Mouse (Mus musculus) lung, embryonic 15.5 days (tissue): ENCODE data around the gene Kdm2b. TPM values are rescaled to one million over a fixed set of nuclear protein-coding genes. Genes with fewer than 3 reads are reported as not detected.

Source experiments
- ATAC-seq: fragments of 200-750 bp; cut with Nextera tagmentation; 2 replicates; pipeline ENCODE4 v1.8.0; 2017; ENCODE audit warnings: moderate number of reproducible peaks, borderline replicate concordance; ENCODE audit not compliant: low FRiP score, low TSS enrichment; ENCODE audit errors: extremely low read depth
- H3K27ac ChIP-seq: fragments of 300-500 bp; sonication (generic); 2 replicates; pipeline ENCODE4 v1.5.1; 2015; ENCODE audit warnings: moderate library complexity, mild to moderate bottlenecking, inconsistent platforms
- H3K27me3 ChIP-seq: fragments of 300-500 bp; sonication (generic); 2 replicates; pipeline ENCODE4 v1.6.1; 2015; ENCODE audit warnings: inconsistent platforms
- H3K36me3 ChIP-seq: fragments of 300-500 bp; sonication (generic); 2 replicates; pipeline ENCODE4 v1.6.1; 2015; ENCODE audit warnings: inconsistent platforms
- H3K4me1 ChIP-seq: fragments of 300-500 bp; sonication (generic); 2 replicates; pipeline ENCODE4 v1.6.1; 2015; ENCODE audit warnings: inconsistent platforms
- H3K4me2 ChIP-seq: fragments of 300-500 bp; sonication (generic); 2 replicates; pipeline ENCODE4 v1.6.1; 2015; ENCODE audit warnings: inconsistent platforms, mild to moderate bottlenecking, moderate library complexity
- H3K4me3 ChIP-seq: fragments of 300-500 bp; sonication (generic); 2 replicates; pipeline ENCODE4 v1.5.1; 2015; ENCODE audit warnings: mild to moderate bottlenecking, inconsistent platforms
- H3K9ac ChIP-seq: fragments of 300-500 bp; sonication (generic); 2 replicates; pipeline ENCODE4 v1.6.1; 2015; ENCODE audit warnings: inconsistent platforms
- H3K9me3 ChIP-seq: fragments of 300-500 bp; sonication (generic); 2 replicates; pipeline ENCODE4 v1.6.1; 2016; ENCODE audit warnings: inconsistent platforms
- WGBS: fragments of 180-500 bp; shearing (Covaris S2); methylation state at CpG from one replicate; pipeline ENCODE4 v1.1.7; 2015; 5-methylcytosine and 5-hydroxymethylcytosine counted together
- polyA plus RNA-seq: library from polyadenylated mRNA; unstranded; fragments of >200 nt; fragmentation: Nextera tagmentation; extraction: Ambion mirVana; gene quantifications from 2 replicates; pipeline ENCODE4 v1.2.1, GENCODE M21; 2015

Gene Kdm2b
- polyA plus RNA-seq, 1 experiment from 2014 or later = 38.1 TPM

GRCm38 (mm10) chr5:123024312-123024711 lies 34.7 kb upstream of the Kdm2b start:
- peaks cover 23% of the 10 kb centered on the region for H3K4me1 ChIP-seq
- H3K9me3 ChIP-seq = no peaks in the 10 kb centered on the region
- no peak overlapping the region for H3K4me3 ChIP-seq
- H3K9ac ChIP-seq = no peak overlapping the region
- H3K27me3 ChIP-seq = no peaks in the 10 kb centered on the region
- WGBS = 77% methylated on average over 6 of the region's 6 CpGs
- H3K4me2 ChIP-seq = no peak overlapping the region
- no peak for ATAC-seq
- peaks cover 3% of the 10 kb centered on the region; the same call in 1 of the 2 replicates for H3K36me3 ChIP-seq
- H3K27ac ChIP-seq = no peak overlapping the region

- ATAC-seq = no peak
- Histone ChIP-seq H3K36me3 (no peaks in the 10 kb centered on the region), H3K4me2 (no peak overlapping the region), H3K4me1 (peaks cover 31% of the 10 kb centered on the region), H3K27ac (no peak overlapping the region), H3K9me3 (no peaks in the 10 kb centered on the region), H3K27me3 (no peaks in the 10 kb centered on the region), H3K9ac (no peak overlapping the region), H3K4me3 (no peak overlapping the region)
- 67% methylated on average over 6 of the region's 6 CpGs for WGBS
Measured at GRCm38 (mm10) chr5:123023049-123023448, 33.4 kb upstream of the Kdm2b start.

- peaks cover 29% of the 10 kb centered on the region for H3K4me1 ChIP-seq
- no peak overlapping the region for H3K27ac ChIP-seq
- H3K9me3 ChIP-seq = no peaks in the 10 kb centered on the region
- H3K4me2 ChIP-seq = no peak overlapping the region
- ATAC-seq = no peak
- 80% methylated on average over 7 of the region's 7 CpGs for WGBS
- H3K4me3 ChIP-seq = no peak overlapping the region
- no peak overlapping the region for H3K9ac ChIP-seq
- no peaks in the 10 kb centered on the region for H3K27me3 ChIP-seq
- no peaks in the 10 kb centered on the region for H3K36me3 ChIP-seq
Measured at GRCm38 (mm10) chr5:123021438-123021837, 31.8 kb upstream of the Kdm2b start.

GRCm38 (mm10) chr5:123020426-123020825 lies 30.8 kb upstream of the Kdm2b start:
- peaks cover 34% of the 10 kb centered on the region for H3K4me1 ChIP-seq
- no peaks in the 10 kb centered on the region for H3K36me3 ChIP-seq
- H3K27ac ChIP-seq = no peak overlapping the region
- H3K9me3 ChIP-seq = no peaks in the 10 kb centered on the region
- no peak overlapping the region for H3K4me2 ChIP-seq
- H3K27me3 ChIP-seq = no peaks in the 10 kb centered on the region
- no peak overlapping the region for H3K4me3 ChIP-seq
- H3K9ac ChIP-seq = no peak overlapping the region
- 92% methylated on average over 5 of the region's 5 CpGs for WGBS
- ATAC-seq = no peak

- Histone ChIP-seq H3K9me3 (no peaks in the 10 kb centered on the region), H3K9ac (no peak overlapping the region), H3K36me3 (no peaks in the 10 kb centered on the region), H3K4me3 (no peak overlapping the region), H3K27me3 (no peaks in the 10 kb centered on the region), H3K27ac (peak overlapping the region; percentile 66), H3K4me2 (peak overlapping the region; percentile 16), H3K4me1 (peaks cover 37% of the 10 kb centered on the region)
- no peak for ATAC-seq
- 41% methylated on average over 10 of the region's 10 CpGs for WGBS
Measured at GRCm38 (mm10) chr5:123019336-123020016, 29.9 kb upstream of the Kdm2b start.

- H3K36me3 ChIP-seq = no peaks in the 10 kb centered on the region
- peaks cover 39% of the 10 kb centered on the region for H3K4me1 ChIP-seq
- H3K27ac ChIP-seq = no peak overlapping the region
- no peaks in the 10 kb centered on the region for H3K9me3 ChIP-seq
- no peaks in the 10 kb centered on the region for H3K27me3 ChIP-seq
- ATAC-seq = no peak
- no peak overlapping the region for H3K9ac ChIP-seq
- 70% methylated on average over 4 of the region's 4 CpGs for WGBS
- 0 out of 2 replicates have a peak overlapping the region, but pooled peaks have one; percentile 1 for H3K4me2 ChIP-seq
- no peak overlapping the region for H3K4me3 ChIP-seq
Measured at GRCm38 (mm10) chr5:123017504-123017903, 27.9 kb upstream of the Kdm2b start.

- Histone ChIP-seq H3K36me3 (no peaks in the 10 kb centered on the region), H3K4me3 (peak overlapping the region; percentile 69), H3K27me3 (no peaks in the 10 kb centered on the region), H3K9me3 (no peaks in the 10 kb centered on the region), H3K4me2 (peak overlapping the region; percentile 70), H3K4me1 (peaks cover 39% of the 10 kb centered on the region), H3K27ac (peak overlapping the region; percentile 95), H3K9ac (peak overlapping the region; percentile 59)
- no peak for ATAC-seq
- 9% methylated on average over 8 of the region's 8 CpGs for WGBS
Measured at GRCm38 (mm10) chr5:123015915-123016314, 26.3 kb upstream of the Kdm2b start.

GRCm38 (mm10) chr5:123014753-123015701 lies 25.4 kb upstream of the Kdm2b start, which contains the start of gene Orai1:
Gene Orai1, plus strand, starts transcription at chr5:123015074.
- H3K9me3 ChIP-seq = no peaks in the 10 kb centered on the region
- H3K4me3 ChIP-seq = peak within 1 kb of the TSS; percentile 69
- H3K9ac ChIP-seq = peak within 1 kb of the TSS; percentile 59
- under 1% methylated on average over 84 of the region's 106 CpGs for WGBS
- H3K36me3 ChIP-seq = no peaks in the 10 kb centered on the region
- ATAC-seq = peak; percentile 94
- H3K4me1 ChIP-seq = peaks cover 40% of the 10 kb centered on the region
- no peaks in the 10 kb centered on the region for H3K27me3 ChIP-seq
- peak within 1 kb of the TSS; percentile 70 for H3K4me2 ChIP-seq
- peak within 1 kb of the TSS; percentile 95 for H3K27ac ChIP-seq

GRCm38 (mm10) chr5:123013599-123014315 lies 24.1 kb upstream of the Kdm2b start:
- H3K27ac ChIP-seq = no peak overlapping the region
- H3K4me2 ChIP-seq = no peak overlapping the region
- H3K9ac ChIP-seq = no peak overlapping the region
- no peaks in the 10 kb centered on the region for H3K36me3 ChIP-seq
- no peaks in the 10 kb centered on the region for H3K27me3 ChIP-seq
- peaks cover 37% of the 10 kb centered on the region for H3K4me1 ChIP-seq
- no peak overlapping the region for H3K4me3 ChIP-seq
- ATAC-seq = no peak
- 58% methylated on average over 9 of the region's 9 CpGs for WGBS
- no peaks in the 10 kb centered on the region for H3K9me3 ChIP-seq

- Histone ChIP-seq H3K36me3 (no peaks in the 10 kb centered on the region), H3K4me1 (peaks cover 29% of the 10 kb centered on the region)
Measured at GRCm38 (mm10) chr5:123011705-123012104, 22.1 kb upstream of the Kdm2b start.

GRCm38 (mm10) chr5:123010806-123011205 lies 21.2 kb upstream of the Kdm2b start:
- H3K9ac ChIP-seq = no peak overlapping the region
- no peaks in the 10 kb centered on the region for H3K27me3 ChIP-seq
- no peak overlapping the region for H3K27ac ChIP-seq
- H3K9me3 ChIP-seq = no peaks in the 10 kb centered on the region
- 91% methylated on average over 6 of the region's 6 CpGs for WGBS
- peaks cover 21% of the 10 kb centered on the region for H3K4me1 ChIP-seq
- no peak overlapping the region for H3K4me3 ChIP-seq
- H3K4me2 ChIP-seq = no peak overlapping the region
- no peak for ATAC-seq
- H3K36me3 ChIP-seq = no peaks in the 10 kb centered on the region

More at GRCm38 (mm10) chr5:123011705-123012104, 22.1 kb upstream of the Kdm2b start:
- Histone ChIP-seq H3K27ac (no peak overlapping the region), H3K9me3 (no peaks in the 10 kb centered on the region), H3K4me3 (no peak overlapping the region), H3K9ac (no peak overlapping the region), H3K27me3 (no peaks in the 10 kb centered on the region), H3K4me2 (no peak overlapping the region)
- WGBS = 92% methylated on average over 9 of the region's 9 CpGs
- no peak for ATAC-seq
